Mouse (Mus musculus) macrophage (primary cell): Measurements from ENCODE around the gene Gpc3. TPM values are rescaled to one million over a fixed set of nuclear protein-coding genes. Genes with fewer than 3 reads are reported as not detected.
"Not testable (repeated sequence)": the region's sequence is repeated elsewhere in the genome, so short reads cannot be mapped to it uniquely, and the experiment has no call there.

Experiments
- H3K27ac ChIP-seq: fragments of 350-480 bp; formaldehyde crosslinking; 2 replicates; pipeline ENCODE4 v1.9.0; 2021
- H3K36me3 ChIP-seq: fragments of 350-480 bp; formaldehyde crosslinking; 2 replicates; pipeline ENCODE4 v1.9.0; 2021; ENCODE audit errors: inconsistent target
- H3K4me3 ChIP-seq: fragments of 350-480 bp; formaldehyde crosslinking; 2 replicates; pipeline ENCODE4 v1.9.0; 2021; ENCODE audit errors: inconsistent target
- H3K79me2 ChIP-seq: fragments of 350-480 bp; formaldehyde crosslinking; 2 replicates; pipeline ENCODE4 v1.9.0; 2021; ENCODE audit errors: inconsistent target
- WGBS: methylation state at CpG from one replicate; pipeline ENCODE4 v1.1.7; 2026; ENCODE audit warnings: inconsistent platforms; ENCODE audit not compliant: missing documents; 5-methylcytosine and 5-hydroxymethylcytosine counted together
- polyA plus RNA-seq: library from polyadenylated mRNA; stranded (reverse); fragments of 250-400 nt; gene quantifications from 3 replicates; pipeline ENCODE4 v1.2.4, GENCODE M21; 2018; ENCODE audit warnings: inconsistent platforms

Gpc3 gene
- polyA plus RNA-seq, 1 experiment from 2014 or later: not detected

GRCm38 (mm10) chrX:52321791-52322190 is 292.0 kb downstream of the Gpc3 start:
- Histone ChIP-seq H3K27ac (no peak overlapping the region), H3K4me3 (no peak overlapping the region), H3K36me3 (no peaks in the 10 kb centered on the region), H3K79me2 (no peaks in the 10 kb centered on the region)
- WGBS: 88% methylated on average over 4 of the region's 4 CpGs

- Histone ChIP-seq H3K27ac (no peak overlapping the region), H3K4me3 (no peak overlapping the region), H3K79me2 (no peaks in the 10 kb centered on the region), H3K36me3 (no peaks in the 10 kb centered on the region)
- 73% methylated on average over 4 of the region's 4 CpGs for WGBS
Observed at GRCm38 (mm10) chrX:52320653-52321052, 293.1 kb downstream of the Gpc3 start.

GRCm38 (mm10) chrX:52310976-52311375 is 302.8 kb downstream of the Gpc3 start:
- Histone ChIP-seq H3K27ac (no peak overlapping the region), H3K4me3 (no peak overlapping the region), H3K36me3 (no peaks in the 10 kb centered on the region), H3K79me2 (no peaks in the 10 kb centered on the region)
- 87% methylated on average over 2 of the region's 2 CpGs for WGBS

GRCm38 (mm10) chrX:52305226-52305625 is 308.5 kb downstream of the Gpc3 start:
- Histone ChIP-seq H3K27ac (no peak overlapping the region), H3K36me3 (no peaks in the 10 kb centered on the region), H3K79me2 (no peaks in the 10 kb centered on the region), H3K4me3 (no peak overlapping the region)
- 87% methylated on average over 4 of the region's 4 CpGs for WGBS

- 60% methylated on average over 1 of the region's 1 CpGs for WGBS
- Histone ChIP-seq H3K36me3 (no peaks in the 10 kb centered on the region), H3K79me2 (no peaks in the 10 kb centered on the region), H3K4me3 (no peak overlapping the region), H3K27ac (no peak overlapping the region)
Observed at GRCm38 (mm10) chrX:52288792-52289191, 325.0 kb downstream of the Gpc3 start.

- 88% methylated on average over 6 of the region's 6 CpGs for WGBS
- Histone ChIP-seq H3K4me3 (no peak overlapping the region), H3K79me2 (no peaks in the 10 kb centered on the region), H3K36me3 (no peaks in the 10 kb centered on the region), H3K27ac (no peak overlapping the region)
Observed at GRCm38 (mm10) chrX:52287944-52288343, 325.8 kb downstream of the Gpc3 start.

- 88% methylated on average over 4 of the region's 4 CpGs for WGBS
- no peaks in the 10 kb centered on the region for H3K36me3 ChIP-seq
- no peak overlapping the region for H3K27ac ChIP-seq
- no peak overlapping the region for H3K4me3 ChIP-seq
- H3K79me2 ChIP-seq: no peaks in the 10 kb centered on the region
Observed at GRCm38 (mm10) chrX:52282070-52282469, 331.7 kb downstream of the Gpc3 start.

- 89% methylated on average over 6 of the region's 6 CpGs for WGBS
- no peak overlapping the region for H3K27ac ChIP-seq
- no peaks in the 10 kb centered on the region for H3K79me2 ChIP-seq
- H3K36me3 ChIP-seq: no peaks in the 10 kb centered on the region
- no peak overlapping the region for H3K4me3 ChIP-seq
Observed at GRCm38 (mm10) chrX:52281103-52281900, 332.4 kb downstream of the Gpc3 start.

GRCm38 (mm10) chrX:52278687-52279359 is 334.9 kb downstream of the Gpc3 start:
- Histone ChIP-seq H3K79me2 (no peaks in the 10 kb centered on the region), H3K36me3 (no peaks in the 10 kb centered on the region), H3K27ac (no peak overlapping the region), H3K4me3 (no peak overlapping the region)
- WGBS: 77% methylated on average over 3 of the region's 3 CpGs

GRCm38 (mm10) chrX:52277599-52277998 is 336.2 kb downstream of the Gpc3 start:
- Histone ChIP-seq H3K27ac (no peak overlapping the region), H3K79me2 (no peaks in the 10 kb centered on the region), H3K36me3 (no peaks in the 10 kb centered on the region), H3K4me3 (no peak overlapping the region)
- WGBS: 78% methylated on average over 1 of the region's 1 CpGs

- Histone ChIP-seq H3K36me3 (no peaks in the 10 kb centered on the region), H3K79me2 (no peaks in the 10 kb centered on the region), H3K4me3 (no peak overlapping the region), H3K27ac (no peak overlapping the region)
- 70% methylated on average over 7 of the region's 7 CpGs for WGBS
Observed at GRCm38 (mm10) chrX:52273016-52273415, 340.7 kb downstream of the Gpc3 start.

- WGBS: 91% methylated on average over 11 of the region's 11 CpGs
- no peaks in the 10 kb centered on the region for H3K36me3 ChIP-seq
- H3K4me3 ChIP-seq: no peak overlapping the region
- no peak overlapping the region for H3K27ac ChIP-seq
- no peaks in the 10 kb centered on the region for H3K79me2 ChIP-seq
Observed at GRCm38 (mm10) chrX:52261991-52262390, 351.8 kb downstream of the Gpc3 start.

- Histone ChIP-seq H3K79me2 (no peaks in the 10 kb centered on the region), H3K4me3 (no peak overlapping the region), H3K27ac (no peak overlapping the region), H3K36me3 (no peaks in the 10 kb centered on the region)
- WGBS: 81% methylated on average over 5 of the region's 7 CpGs
Observed at GRCm38 (mm10) chrX:52261546-52261945, 352.2 kb downstream of the Gpc3 start.

GRCm38 (mm10) chrX:52259771-52260170 is 354.0 kb downstream of the Gpc3 start:
- not testable (repeated sequence) for H3K27ac ChIP-seq, H3K79me2 ChIP-seq, H3K4me3 ChIP-seq, H3K36me3 ChIP-seq
- WGBS: 20% methylated on average over 1 of the region's 1 CpGs

- Histone ChIP-seq H3K79me2 (no peaks in the 10 kb centered on the region), H3K27ac (no peak overlapping the region)
- 67% methylated on average over 1 of the region's 1 CpGs for WGBS
Observed at GRCm38 (mm10) chrX:52254526-52254925, 359.2 kb downstream of the Gpc3 start.

More at GRCm38 (mm10) chrX:52254526-52254925, 359.2 kb downstream of the Gpc3 start:
- no peak overlapping the region for H3K4me3 ChIP-seq
- no peaks in the 10 kb centered on the region for H3K36me3 ChIP-seq
